Mouse (Mus musculus) heart, adult 2 months (tissue): ENCODE results near the gene Vezt. TPM values are rescaled to one million over a fixed set of nuclear protein-coding genes. Genes with fewer than 3 reads are reported as not detected.

Source experiments
- DNase-seq, 2 experiments: peaks; one replicate each; pipeline ENCODE4 v3.0.0; 2021
- H3K27ac ChIP-seq: fragments of 200-600 bp; 2 replicates; pipeline ENCODE4 v1.8.1; 2022
- H3K27me3 ChIP-seq: fragments of 200-500 bp; 2 replicates; pipeline ENCODE4 v1.6.1; 2012; ENCODE audit warnings: mild to moderate bottlenecking, low read length, inconsistent platforms, mixed read lengths; ENCODE audit not compliant: control insufficient read depth, insufficient read depth
- H3K36me3 ChIP-seq: fragments of 200-500 bp; 2 replicates; pipeline ENCODE4 v1.6.1; 2012; ENCODE audit warnings: low read length, inconsistent platforms; ENCODE audit not compliant: control insufficient read depth, insufficient read depth
- H3K4me1 ChIP-seq: fragments of 200-500 bp; 2 replicates; pipeline ENCODE4 v1.6.1; 2011; ENCODE audit warnings: low read length; ENCODE audit not compliant: control insufficient read depth, insufficient read depth
- H3K4me3 ChIP-seq: fragments of 200-600 bp; 2 replicates; pipeline ENCODE4 v1.8.1; 2022
- H3K79me2 ChIP-seq: fragments of 200-500 bp; replicated peaks from 2 replicates; pipeline ENCODE4 v1.6.1; 2012; ENCODE audit warnings: mild to moderate bottlenecking, inconsistent platforms, low read length, moderate library complexity, mixed read lengths; ENCODE audit not compliant: control insufficient read depth, insufficient read depth
- H3K9ac ChIP-seq: fragments of 200-500 bp; 2 replicates; pipeline ENCODE4 v1.6.1; 2012; ENCODE audit warnings: low read depth, mild to moderate bottlenecking, control low read depth, inconsistent platforms, low read length, mixed read lengths
- CTCF ChIP-seq: fragments of 200-600 bp; IDR thresholded peaks from 2 replicates; pipeline ENCODE4 v1.8.1; 2022; ENCODE audit warnings: antibody characterized with exemption, mild to moderate bottlenecking, moderate library complexity
- EP300 ChIP-seq: fragments of 200-500 bp; IDR thresholded peaks from 2 replicates; pipeline ENCODE4 v1.6.1; 2011; ENCODE audit warnings: low read depth, low read length, control low read depth; ENCODE audit not compliant: insufficient read depth
- POLR2A ChIP-seq: fragments of 200-500 bp; IDR thresholded peaks from 2 replicates; pipeline ENCODE4 v1.6.1; 2011; ENCODE audit warnings: mild to moderate bottlenecking, low read depth, low read length, control low read depth; ENCODE audit not compliant: insufficient read depth
- WGBS: fragments of 180-500 bp; shearing (Covaris S2); methylation state at CpG from one replicate; pipeline ENCODE4 v1.1.7; 2018; 5-methylcytosine and 5-hydroxymethylcytosine counted together
- intact Hi-C: fragments of 180-260 bp; cut with DNase I; formaldehyde crosslinking; loops from one replicate; pipeline ENCODE4 v1.15.1; 2025
- polyA plus RNA-seq: library from polyadenylated mRNA; depleted of rRNA; stranded (reverse); fragments of >200 nt; gene quantifications from 2 replicates; pipeline ENCODE4 v1.2.3, GENCODE M21; 2012
- total RNA-seq, 2 experiments: library from RNA; stranded (reverse); gene quantifications; 2 replicates each; pipeline ENCODE4 v1.2.3; 2021

Vezt gene
- total and polyA plus RNA-seq, 3 experiments, result 17.4 to 45.4 (median 38.8) TPM

DNA sequence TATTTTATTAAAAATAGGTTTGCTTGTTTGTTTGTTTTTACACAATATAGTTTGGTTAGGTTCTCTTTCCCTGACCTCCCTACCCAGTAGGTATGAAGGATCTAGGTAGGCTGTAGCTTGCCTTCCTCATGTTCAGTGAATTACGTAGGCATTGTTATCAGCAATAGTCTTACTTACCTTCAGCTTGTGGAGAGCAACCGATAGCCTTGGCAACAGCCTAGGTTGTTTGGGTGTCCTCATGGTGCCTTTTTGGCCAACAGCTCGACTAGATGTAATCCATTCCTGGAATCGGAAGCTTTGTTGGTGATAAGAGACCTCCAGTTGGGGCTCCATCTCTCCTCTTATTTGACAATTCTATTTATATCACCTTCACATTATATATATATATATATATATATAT is 114.5 kb downstream of the Vezt start:
- no peak for DNase-seq
- TF ChIP-seq POLR2A (no peak), EP300 (no peak), CTCF (no peak)
- peaks cover 4% of the 10 kb centered on the region for H3K36me3 ChIP-seq
- H3K79me2 ChIP-seq, result no peaks in the 10 kb centered on the region
- H3K9ac ChIP-seq, result no peak overlapping the region
- peaks cover 4% of the 10 kb centered on the region for H3K4me1 ChIP-seq
- intact Hi-C loops, result no loop called here
- H3K27me3 ChIP-seq, result no peaks in the 10 kb centered on the region
- 80% methylated on average over 4 of the region's 4 CpGs for WGBS
- no peak overlapping the region for H3K4me3 ChIP-seq
- H3K27ac ChIP-seq, result no peak overlapping the region

DNA sequence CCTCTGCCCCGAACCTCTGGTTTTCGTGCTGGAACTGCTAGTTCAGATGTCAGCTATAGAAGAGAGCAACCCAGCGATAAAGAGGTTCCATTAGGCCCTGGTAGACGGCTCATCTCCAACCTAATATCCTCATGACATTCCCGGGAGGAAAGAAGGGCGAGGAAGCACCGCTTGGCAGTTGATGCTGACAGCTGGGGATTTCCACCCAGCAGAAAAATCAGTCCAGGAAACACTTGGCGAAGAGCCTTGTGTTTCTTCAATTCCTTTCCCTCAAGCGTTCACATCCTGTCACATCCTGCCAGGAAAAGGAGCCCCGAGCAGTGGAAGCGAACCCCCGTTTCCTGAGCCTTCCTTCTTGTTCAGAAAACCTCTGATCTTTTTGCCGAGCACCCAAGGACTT is 116.4 kb downstream of the Vezt start:
- Histone ChIP-seq H3K9ac (peak overlapping the region; percentile 54; the same call in 1 of the 2 replicates), H3K36me3 (peaks cover 4% of the 10 kb centered on the region), H3K27ac (peak overlapping the region; percentile 69), H3K4me3 (peak overlapping the region; percentile 32), H3K4me1 (peaks cover 4% of the 10 kb centered on the region), H3K27me3 (no peaks in the 10 kb centered on the region), H3K79me2 (no peaks in the 10 kb centered on the region)
- TF ChIP-seq POLR2A, result no peak
- intact Hi-C loops, result no loop called here
- 9% methylated on average over 13 of the region's 13 CpGs for WGBS
- peak; percentile 43 to 58 for DNase-seq

- Histone ChIP-seq H3K4me1 (peaks cover 4% of the 10 kb centered on the region), H3K36me3 (peaks cover 4% of the 10 kb centered on the region), H3K79me2 (no peaks in the 10 kb centered on the region), H3K9ac (no peak overlapping the region), H3K27ac (peak overlapping the region; percentile 69), H3K4me3 (peak overlapping the region; percentile 32), H3K27me3 (no peaks in the 10 kb centered on the region)
- intact Hi-C loops, result no loop called here
- WGBS, result 5% methylated on average over 6 of the region's 6 CpGs
- peak; percentile 59 to 69 for DNase-seq
- TF ChIP-seq POLR2A (no peak), EP300 (no peak), CTCF (no peak)
Observed at GRCm38 (mm10) chr10:93918701-93919100, 116.9 kb downstream of the Vezt start.

DNA sequence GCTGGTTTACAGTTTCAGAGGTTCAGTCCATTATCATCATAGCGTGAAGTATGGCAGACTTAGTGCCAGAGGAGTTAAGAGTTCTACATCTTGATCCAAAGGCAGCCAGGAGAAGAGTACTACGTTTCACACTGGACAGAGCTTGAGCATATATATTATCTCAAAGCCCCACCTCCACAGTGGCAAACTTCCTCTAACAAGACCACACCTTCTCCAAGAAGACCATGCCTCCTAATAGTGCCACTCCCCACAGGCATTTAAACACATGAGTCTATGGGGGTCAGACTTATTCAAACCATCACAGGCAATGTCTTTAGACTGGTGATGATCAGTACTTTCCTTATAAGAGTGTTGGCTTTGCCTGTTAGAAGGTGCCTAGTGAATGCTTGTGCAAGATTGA is 117.5 kb downstream of the Vezt start:
- no peaks in the 10 kb centered on the region for H3K79me2 ChIP-seq
- DNase-seq, result no peak
- H3K27ac ChIP-seq, result peak overlapping the region; percentile 69
- H3K27me3 ChIP-seq, result no peaks in the 10 kb centered on the region
- H3K4me3 ChIP-seq, result no peak overlapping the region
- peaks cover 4% of the 10 kb centered on the region for H3K36me3 ChIP-seq
- peaks cover 4% of the 10 kb centered on the region for H3K4me1 ChIP-seq
- intact Hi-C loops, result no loop called here
- TF ChIP-seq EP300 (no peak), CTCF (no peak), POLR2A (no peak)
- no peak overlapping the region for H3K9ac ChIP-seq
- 61% methylated on average over 2 of the region's 2 CpGs for WGBS

DNA sequence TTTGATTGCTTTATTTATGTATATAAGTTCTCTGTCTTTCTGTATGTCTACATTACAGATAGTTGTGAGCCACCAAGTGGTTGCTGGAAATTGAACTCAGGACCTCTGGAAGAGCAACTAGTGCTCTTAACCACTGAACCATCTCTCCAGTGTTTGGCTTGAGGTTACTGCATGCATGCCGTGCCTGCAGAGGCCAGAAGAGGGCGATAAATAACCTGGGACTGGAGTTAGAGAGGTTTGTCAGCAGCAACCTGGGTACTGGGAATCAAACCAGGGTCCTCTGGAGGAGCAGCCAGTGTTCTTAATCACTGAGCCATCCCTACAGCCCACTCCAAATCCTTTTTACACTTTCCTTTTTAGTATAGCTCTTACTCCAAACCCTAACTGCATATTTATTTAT is 118.8 kb downstream of the Vezt start:
- 88% methylated on average over 2 of the region's 2 CpGs for WGBS
- no peaks in the 10 kb centered on the region for H3K27me3 ChIP-seq
- no peak overlapping the region for H3K9ac ChIP-seq
- intact Hi-C loops, result no loop called here
- peaks cover 4% of the 10 kb centered on the region for H3K36me3 ChIP-seq
- H3K4me3 ChIP-seq, result no peak overlapping the region
- DNase-seq, result no peak
- TF ChIP-seq CTCF (peak; percentile 23), POLR2A (no peak)
- no peaks in the 10 kb centered on the region for H3K79me2 ChIP-seq
- peaks cover 3% of the 10 kb centered on the region for H3K4me1 ChIP-seq
- H3K27ac ChIP-seq, result no peak overlapping the region

- no peak overlapping the region for H3K4me3 ChIP-seq
- H3K79me2 ChIP-seq, result no peaks in the 10 kb centered on the region
- DNase-seq, result no peak
- intact Hi-C loops, result no loop called here
- H3K27me3 ChIP-seq, result no peaks in the 10 kb centered on the region
- no peak for TF ChIP-seq EP300
- TF ChIP-seq POLR2A, result no peak
- TF ChIP-seq CTCF, result no peak
- peaks cover 3% of the 10 kb centered on the region for H3K4me1 ChIP-seq
- H3K36me3 ChIP-seq, result peaks cover 4% of the 10 kb centered on the region
- H3K27ac ChIP-seq, result no peak overlapping the region
- 67% methylated on average over 11 of the region's 11 CpGs for WGBS
- H3K9ac ChIP-seq, result no peak overlapping the region
Observed at GRCm38 (mm10) chr10:93915531-93916275, 119.9 kb downstream of the Vezt start.
